Mouse (Mus musculus): ENCODE data around the gene Slc30a6. TPM values are rescaled to one million over a fixed set of nuclear protein-coding genes. Genes with fewer than 3 reads are reported as not detected.

Slc30a6 gene
- total RNA-seq (2023): 12.8 TPM

DNA sequence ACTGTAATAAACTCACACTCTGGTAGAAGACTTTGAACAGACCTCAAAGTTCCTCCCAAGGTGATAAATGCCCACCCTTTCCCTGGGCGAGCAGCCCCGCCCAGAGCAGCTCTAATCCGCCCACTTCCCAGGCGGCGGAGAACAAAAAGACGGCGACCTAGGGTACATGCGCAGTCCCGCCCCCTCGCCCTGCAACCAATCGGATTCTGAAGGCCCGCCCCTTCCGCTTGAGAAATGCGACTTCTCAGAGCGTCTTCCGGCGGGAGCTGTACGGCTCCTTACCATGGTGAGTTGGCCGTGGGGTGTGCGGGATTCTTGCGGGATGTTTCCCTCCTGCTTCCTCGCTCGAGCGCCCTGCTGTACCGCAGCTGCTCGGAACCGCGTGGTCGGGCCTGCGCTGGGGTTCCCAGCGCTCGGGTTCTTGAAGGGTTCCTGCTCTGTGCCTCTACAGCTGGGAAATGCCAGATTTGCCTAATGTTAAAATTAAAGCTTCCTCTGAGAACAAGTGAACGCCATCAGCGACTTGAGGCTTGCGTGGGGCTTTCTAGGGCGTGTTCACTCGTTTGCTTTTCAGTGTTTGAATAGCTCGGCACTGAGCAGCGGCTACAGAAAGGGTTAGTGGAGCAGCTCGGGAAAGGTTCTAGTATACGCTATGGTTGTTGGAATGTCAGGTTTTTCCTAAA, at the start of gene Slc30a6:
TSS of gene Slc30a6 (plus strand) at position 226 of the 683 bp plus-strand sequence.

DNA sequence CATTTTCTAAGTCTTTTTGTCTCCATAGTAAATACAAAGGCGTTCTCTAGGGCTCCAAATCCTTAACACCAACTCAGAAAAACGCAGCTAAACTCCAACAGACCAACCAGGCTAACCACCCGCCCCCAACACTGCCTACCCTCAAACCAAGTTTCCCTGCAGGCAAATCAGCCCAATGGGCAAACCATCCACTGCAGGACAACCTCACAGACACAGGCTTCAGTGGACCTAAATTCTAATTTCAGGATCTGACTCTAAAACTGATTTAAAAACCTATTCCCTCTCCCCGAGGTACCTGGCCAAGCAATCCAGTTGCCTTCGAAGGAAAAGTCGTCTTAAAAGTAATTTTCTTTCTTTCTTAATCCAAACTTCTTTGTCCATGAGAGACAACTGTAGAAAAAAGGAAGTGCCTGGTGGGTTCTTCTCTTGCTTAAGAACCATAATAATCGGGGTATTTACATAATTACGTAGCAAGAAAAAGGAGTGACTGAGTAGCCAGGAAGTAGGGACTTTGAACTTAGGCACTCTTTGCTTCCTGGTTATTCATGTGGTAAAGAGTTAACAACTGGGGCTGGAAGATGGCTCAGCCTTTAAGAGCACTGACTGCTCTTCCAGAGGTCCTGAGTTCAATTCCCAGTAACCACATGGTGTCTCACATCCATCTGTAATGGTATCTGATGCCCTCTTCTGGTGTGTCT, 63.5 kb downstream of the Slc30a6 start, which contains the start of gene Nlrc4:
TSS of gene Nlrc4 (minus strand) at position 432 of the 698 bp plus-strand sequence.

Other genes starting within 250 kb of the Slc30a6 start
- 43.4 TPM for gene Memo1, start 100.1 kb upstream of the Slc30a6 start, total RNA-seq (2023)
- 44.2 TPM for gene Dpy30, start 71.7 kb upstream of the Slc30a6 start, total RNA-seq (2023)
- gene Spast, start 56.6 kb upstream of the Slc30a6 start, total RNA-seq (2023): 30.7 TPM
- 0.35 TPM for gene Nlrc4, start 63.5 kb downstream of the Slc30a6 start, total RNA-seq (2023)
- gene Yipf4, start 93.9 kb downstream of the Slc30a6 start, total RNA-seq (2023): 77.4 TPM
- 283 TPM for gene Birc6, start 132.7 kb downstream of the Slc30a6 start, total RNA-seq (2023)

Measured in CD4-positive naive resting alpha-beta T cell, adult 57 days (primary cell).